Mouse (Mus musculus): ENCODE data around the gene Ythdf2.

DNA sequence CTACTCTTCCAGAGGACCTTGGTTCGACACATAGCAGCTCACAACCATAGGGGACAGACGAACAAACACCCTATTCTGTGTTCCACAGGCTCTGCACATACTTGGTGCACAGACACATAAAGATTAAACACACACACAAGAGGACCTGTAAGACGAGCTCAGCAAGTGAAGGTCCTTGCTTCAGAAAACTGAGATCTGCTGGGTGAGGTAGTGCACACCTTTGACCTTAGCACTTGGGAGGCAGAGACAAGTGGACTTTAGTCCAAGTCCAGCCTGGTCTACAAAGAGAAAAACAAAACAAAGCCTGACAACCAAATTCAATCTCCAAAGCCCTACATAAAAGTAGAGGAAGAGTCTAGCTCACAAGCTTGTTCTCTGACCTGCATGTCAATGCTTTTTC, 17.1 kb downstream of the Ythdf2 start:
- TF ChIP-seq CTCF (IDR thresholded peaks at IDR 0.05; ENCODE audit: low read depth, low read length) (no peak), GATA1 (IDR thresholded peaks at IDR 0.05; ENCODE audit: borderline replicate concordance, low read length) (no peak), TAL1 (conservative IDR thresholded peaks at IDR 0.05; ENCODE audit: low read depth, low read length) (no peak)
